Mouse (Mus musculus): ENCODE results near the gene Arhgap15.

DNA sequence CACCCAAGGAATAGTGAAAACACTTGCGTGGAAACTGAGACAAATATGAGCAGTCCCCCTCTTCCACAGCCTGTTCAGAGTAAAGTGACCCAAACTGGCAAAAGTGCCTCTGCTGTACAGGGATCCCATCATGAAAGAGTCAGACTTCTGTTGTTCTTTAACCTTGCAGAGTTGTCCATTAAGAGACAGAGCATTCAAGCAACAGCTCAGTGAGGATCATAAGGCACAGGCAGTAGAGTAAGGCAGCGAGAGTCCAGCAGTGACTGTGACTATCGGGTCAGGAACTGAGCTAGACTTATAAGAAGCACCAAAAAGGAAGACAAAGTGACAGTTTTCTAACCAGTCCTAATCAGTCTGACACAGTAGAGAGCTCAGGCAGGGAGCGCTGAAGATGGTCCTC lies 47.8 kb downstream of the Arhgap15 start:
- TF ChIP-seq CTCF (IDR thresholded peaks at IDR 0.05; ENCODE audit: low read depth, low read length) (no peak), POLR2A (IDR thresholded peaks at IDR 0.05; ENCODE audit: borderline replicate concordance, low read depth, low read length) (no peak)

All from bone marrow macrophage, adult 2 months (primary cell).